Comparison of ENCODE assay signal across 8 mouse cellular contexts in genomic region chr1:87187037-87187355, GRCm38 (mm10). TPM values are rescaled to one million over a fixed set of nuclear protein-coding genes. Genes with fewer than 3 reads are reported as not detected.
DNase-seq lines count a peak whose midpoint lies in the region; ATAC-seq lines count a peak whose summit lies in the region.

No protein-coding gene starts in this region.

- no peaks in the 10 kb centered on the region for H3K36me3 ChIP-seq in forebrain, embryonic 14.5 days (ENCODE audit: control insufficient read depth, insufficient read depth, low read length)
- no peaks in the 10 kb centered on the region for H3K36me3 ChIP-seq in hindbrain, embryonic 13.5 days

- H3K9me3 ChIP-seq in forebrain, embryonic 14.5 days (replicated peaks; ENCODE audit: control insufficient read depth, low read length) = no peaks in the 10 kb centered on the region
- H3K9me3 ChIP-seq in hindbrain, embryonic 13.5 days = no peaks in the 10 kb centered on the region

- WGBS in forebrain, embryonic 14.5 days = under 1% methylated on average over 15 of the region's 15 CpGs
- under 1% methylated on average over 15 of the region's 15 CpGs for WGBS in hindbrain, embryonic 13.5 days

- H3K27me3 ChIP-seq in forebrain, embryonic 14.5 days (replicated peaks; ENCODE audit: control insufficient read depth, insufficient read depth, low read length) = peaks cover 21% of the 10 kb centered on the region
- H3K27me3 ChIP-seq in hindbrain, embryonic 13.5 days = peaks cover 78% of the 10 kb centered on the region

- peak; percentile 49; the same call in 1 of the 2 replicates for ATAC-seq in cerebellum, adult (ENCODE audit: insufficient number of reproducible peaks, low FRiP score, low TSS enrichment)
- ATAC-seq in forebrain, embryonic 14.5 days = peak; percentile 65
- ATAC-seq in hindbrain, embryonic 13.5 days (ENCODE audit: low FRiP score) = peak; percentile 64
- ATAC-seq in monocyte, adult 5-6 weeks (replicated peaks; ENCODE audit: insufficient number of reproducible peaks, low FRiP score, low TSS enrichment, poor library complexity, severe bottlenecking) = no peak

- H3K4me1 ChIP-seq in forebrain, embryonic 14.5 days (ENCODE audit: control insufficient read depth, insufficient read depth, low read length) = 0 out of 2 replicates have a peak, but pooled peaks cover 2% of the 10 kb centered on the region
- H3K4me1 ChIP-seq in hindbrain, embryonic 13.5 days (replicated peaks) = peaks cover 24% of the 10 kb centered on the region

- peak overlapping the region; percentile 63 for H3K9ac ChIP-seq in forebrain, embryonic 14.5 days (ENCODE audit: low read length)
- peak overlapping the region; percentile 68 for H3K9ac ChIP-seq in hindbrain, embryonic 13.5 days

- H3K27ac ChIP-seq in forebrain, embryonic 14.5 days (ENCODE audit: low read depth, low read length) = no peak overlapping the region
- H3K27ac ChIP-seq in hindbrain, embryonic 13.5 days = no peak overlapping the region

- H3K4me3 ChIP-seq in forebrain, embryonic 14.5 days (ENCODE audit: low read depth, low read length) = peak overlapping the region; percentile 48
- peak overlapping the region; percentile 49 for H3K4me3 ChIP-seq in hindbrain, embryonic 13.5 days

- DNase-seq in Muller cell, postnatal 12 days (ENCODE audit: inconsistent ontology term) = peak; percentile 82
- peak; percentile 88 for DNase-seq in forebrain, embryonic 14.5 days (ENCODE audit: low spot score)
- peak; percentile 63 to 88 for DNase-seq in layer of hippocampus, postnatal 25 days (ENCODE audit: extremely low spot score in 1 of 2, low spot score in 1 of 2)
- peak; percentile 46 for DNase-seq in lung, postnatal 25 days (ENCODE audit: low spot score)
- DNase-seq in right cerebral cortex, adult 2 months (ENCODE audit: low spot score in 2 of 2) = peak; percentile 75 to 81

- peak overlapping the region; percentile 87 for H3K4me2 ChIP-seq in forebrain, embryonic 14.5 days (ENCODE audit: low read length)
- H3K4me2 ChIP-seq in hindbrain, embryonic 13.5 days = peak overlapping the region; percentile 87

RNA-seq across cellular contexts. Expression of gene Chrnd, which starts 3.4 kb away (rescaled TPM):
- polyA plus RNA-seq in forebrain, embryonic 14.5 days (2014; fragmentation: Nextera tagmentation; extraction: Ambion mirVana) = not detected in 2 replicates
- 0.05 TPM in 1 of 2 replicates, not detected in the other for polyA plus RNA-seq in hindbrain, embryonic 13.5 days (2015; fragmentation: Nextera tagmentation; extraction: Ambion mirVana)
- total RNA-seq in layer of hippocampus, postnatal 25 days (2021) = not detected
- total RNA-seq in monocyte, adult 5-6 weeks (2017) = not detected in 3 replicates

RNA-seq across cellular contexts. Expression of gene Prss56, which starts 3.9 kb away (rescaled TPM):
- polyA plus RNA-seq in forebrain, embryonic 14.5 days (2014; fragmentation: Nextera tagmentation; extraction: Ambion mirVana) = 0.58 and 1.1 TPM in 2 replicates
- polyA plus RNA-seq in hindbrain, embryonic 13.5 days (2015; fragmentation: Nextera tagmentation; extraction: Ambion mirVana) = 6.8 and 9.0 TPM in 2 replicates
- under 1 TPM; 0.34 to 0.42 TPM for total RNA-seq in layer of hippocampus, postnatal 25 days (2021)
- not detected in 3 replicates for total RNA-seq in monocyte, adult 5-6 weeks (2017)

RNA-seq across cellular contexts. Expression of gene Chrng, which starts 17.5 kb away (rescaled TPM):
- not detected in 2 replicates for polyA plus RNA-seq in forebrain, embryonic 14.5 days (2014; fragmentation: Nextera tagmentation; extraction: Ambion mirVana)
- 0.35 and 0.58 TPM in 2 replicates for polyA plus RNA-seq in hindbrain, embryonic 13.5 days (2015; fragmentation: Nextera tagmentation; extraction: Ambion mirVana)
- not detected for total RNA-seq in layer of hippocampus, postnatal 25 days (2021)
- total RNA-seq in monocyte, adult 5-6 weeks (2017) = not detected in 3 replicates

RNA-seq across cellular contexts. Expression of gene Eif4e2, which starts 26.7 kb away (rescaled TPM):
- 56.6 and 61.9 TPM in 2 replicates for polyA plus RNA-seq in forebrain, embryonic 14.5 days (2014; fragmentation: Nextera tagmentation; extraction: Ambion mirVana)
- 105 and 106 TPM in 2 replicates for polyA plus RNA-seq in hindbrain, embryonic 13.5 days (2015; fragmentation: Nextera tagmentation; extraction: Ambion mirVana)
- 10 to 100 TPM; 59.6 to 66.5 TPM for total RNA-seq in layer of hippocampus, postnatal 25 days (2021)
- 145 to 170 TPM (median 152 TPM) in 3 replicates for total RNA-seq in monocyte, adult 5-6 weeks (2017)

RNA-seq across cellular contexts. Expression of gene Ecel1, which starts 30.7 kb away (rescaled TPM):
- polyA plus RNA-seq in forebrain, embryonic 14.5 days (2014; fragmentation: Nextera tagmentation; extraction: Ambion mirVana) = 18.1 and 18.4 TPM in 2 replicates
- polyA plus RNA-seq in hindbrain, embryonic 13.5 days (2015; fragmentation: Nextera tagmentation; extraction: Ambion mirVana) = 33.1 and 35.5 TPM in 2 replicates
- 1 to 10 TPM; 1.4 to 3.6 TPM for total RNA-seq in layer of hippocampus, postnatal 25 days (2021)
- total RNA-seq in monocyte, adult 5-6 weeks (2017) = not detected in 3 replicates
